Mouse (Mus musculus) inflammation-experienced regulatory T-cells, adult 6 months (primary cell): Measurements from ENCODE around the gene Hs6st3. TPM values are rescaled to one million over a fixed set of nuclear protein-coding genes. Genes with fewer than 3 reads are reported as not detected.

ENCODE experiments used
- ATAC-seq: one replicate; pipeline ENCODE4 v1.8.0; 2017
- polyA plus RNA-seq, 3 experiments: library from polyadenylated mRNA; unstranded; fragments of 100-300 nt; shearing (Covaris generic); gene quantifications; one replicate each; pipeline ENCODE4 v1.2.1; 2017

Gene Hs6st3
- polyA plus RNA-seq = not detected

DNA sequence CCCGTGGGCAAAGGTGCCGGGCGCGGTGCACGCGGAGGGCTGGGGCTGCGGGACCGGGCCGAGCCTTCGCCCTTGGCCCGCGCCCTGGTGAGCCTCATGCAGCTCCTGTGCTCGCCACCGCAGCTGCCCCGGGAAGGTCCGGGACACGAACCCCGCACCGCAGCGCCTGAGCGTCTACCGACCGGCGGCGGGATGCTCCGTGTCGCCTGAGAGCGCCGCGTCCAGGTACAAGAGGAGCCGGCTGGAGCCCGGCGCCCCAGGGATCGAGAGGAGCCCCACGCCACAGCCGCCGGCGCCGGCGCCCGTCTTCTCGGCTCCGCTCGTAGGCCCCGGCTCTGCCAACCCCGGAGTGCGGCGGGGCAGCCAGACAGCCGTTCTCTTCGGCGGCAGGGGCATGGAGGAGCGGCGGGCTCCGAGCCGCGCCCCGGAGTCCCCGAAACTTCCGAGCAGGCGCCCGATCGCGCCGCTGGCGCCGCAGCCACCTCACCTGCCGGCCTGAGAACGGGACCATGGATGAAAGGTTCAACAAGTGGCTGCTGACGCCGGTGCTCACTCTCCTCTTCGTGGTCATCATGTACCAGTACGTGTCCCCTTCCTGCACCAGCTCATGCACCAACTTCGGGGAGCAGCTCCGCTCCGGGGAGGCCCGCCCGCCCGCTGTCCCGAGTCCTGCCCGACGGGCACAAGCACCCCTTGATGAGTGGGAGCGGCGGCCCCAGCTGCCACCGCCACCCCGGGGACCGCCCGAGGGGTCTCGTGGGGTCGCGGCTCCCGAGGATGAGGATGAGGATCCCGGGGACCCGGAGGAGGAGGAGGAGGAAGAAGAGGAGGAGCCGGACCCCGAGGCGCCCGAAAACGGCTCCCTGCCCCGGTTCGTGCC, at the start of gene Hs6st3:
Gene Hs6st3, plus strand, starts transcription at position 436 of the 880 bp plus-strand sequence.
- ATAC-seq = no peak

GRCm38 (mm10) chr14:119098851-119099569, 39.1 kb upstream of the Hs6st3 start, which contains the start of gene Uggt2:
Gene Uggt2, minus strand, starts transcription at chr14:119099430.
- ATAC-seq = no peak

GRCm38 (mm10) chr14:119099570-119099891, 38.6 kb upstream of the Hs6st3 start:
- ATAC-seq = no peak

DNA sequence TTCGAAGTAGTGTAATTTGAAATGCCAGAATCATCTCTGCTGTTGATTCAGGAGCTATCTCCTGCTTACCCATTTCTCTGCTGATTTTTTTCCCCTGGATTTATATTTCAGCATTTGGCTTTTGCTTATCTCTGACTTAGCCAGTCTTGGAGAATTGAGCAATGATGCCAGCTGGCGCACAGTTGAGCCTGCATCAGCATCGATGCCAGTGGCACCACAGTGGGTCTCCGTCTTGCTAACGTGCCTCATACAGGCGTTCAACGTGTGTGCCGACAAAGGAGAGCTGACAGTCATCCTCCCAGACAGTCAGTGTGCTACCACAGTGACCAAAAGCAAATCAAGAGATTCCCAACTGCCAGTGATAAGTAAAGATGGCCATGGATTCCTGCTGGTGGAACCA, 30.6 kb upstream of the Hs6st3 start:
- ATAC-seq = no peak

- ATAC-seq = no peak
Observed at GRCm38 (mm10) chr14:119108776-119109301, 29.3 kb upstream of the Hs6st3 start.

GRCm38 (mm10) chr14:119109776-119110218, 28.3 kb upstream of the Hs6st3 start:
- no peak for ATAC-seq

- ATAC-seq = no peak
Observed at GRCm38 (mm10) chr14:119112558-119112957, 25.6 kb upstream of the Hs6st3 start.

- no peak for ATAC-seq
Observed at GRCm38 (mm10) chr14:119123582-119123981, 14.6 kb upstream of the Hs6st3 start.

DNA sequence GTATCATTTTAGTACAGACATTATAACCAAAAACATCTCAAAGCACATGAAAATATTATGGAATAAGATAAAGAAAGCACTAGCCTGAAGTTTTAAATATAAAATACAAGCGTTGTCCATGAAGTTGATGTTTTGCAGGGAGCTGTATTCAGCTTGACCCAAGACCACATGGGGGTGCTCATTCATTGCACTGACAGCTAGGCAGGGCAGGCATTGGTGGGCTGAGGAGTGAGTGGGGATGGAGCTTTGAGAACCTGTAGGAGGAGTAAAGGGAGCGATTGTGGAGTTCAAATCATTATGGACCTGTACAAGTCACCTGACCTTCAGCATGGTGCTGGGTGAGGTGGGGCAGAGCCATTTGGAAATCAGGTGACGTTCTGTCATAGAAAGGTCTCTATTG, 14.1 kb upstream of the Hs6st3 start:
- ATAC-seq = no peak

DNA sequence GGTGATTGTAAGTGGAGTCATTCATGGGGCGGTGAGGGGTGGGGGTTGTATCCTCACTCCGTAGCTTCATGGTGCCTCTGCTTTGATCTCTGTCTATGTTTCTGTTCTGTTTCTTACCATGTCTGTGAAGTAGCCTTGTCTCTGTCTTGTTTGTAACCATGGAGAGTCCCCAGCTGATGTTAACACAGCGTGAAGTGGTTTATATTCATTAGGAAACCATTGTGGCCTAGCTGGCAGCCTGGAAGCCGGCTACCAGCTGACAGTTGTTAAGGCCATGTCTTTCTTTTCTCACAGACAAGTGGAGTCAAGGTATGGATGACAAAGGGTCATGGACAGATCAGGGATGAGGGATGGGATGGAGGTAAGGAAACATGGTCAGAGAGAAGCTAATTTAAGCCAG, 12.3 kb upstream of the Hs6st3 start:
- no peak for ATAC-seq

DNA sequence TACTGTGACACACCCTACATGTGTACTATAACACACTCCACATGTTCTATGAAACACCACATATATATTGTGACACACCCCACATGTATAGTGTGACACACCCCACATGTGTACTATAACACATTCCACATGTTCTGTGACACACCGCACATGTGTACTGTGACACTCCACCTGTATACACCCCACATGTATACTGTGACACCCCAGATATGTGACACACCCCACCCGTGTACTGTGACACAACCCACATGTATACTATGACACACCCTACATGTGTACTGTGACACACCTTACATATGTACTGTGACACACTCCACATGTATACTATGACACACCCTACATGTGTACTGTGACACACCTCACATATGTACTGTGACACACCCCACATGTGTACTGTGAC, 10.8 kb upstream of the Hs6st3 start:
- no peak for ATAC-seq

- ATAC-seq = no peak
Observed at GRCm38 (mm10) chr14:119137512-119137905, 632 bp upstream of the Hs6st3 start.

DNA sequence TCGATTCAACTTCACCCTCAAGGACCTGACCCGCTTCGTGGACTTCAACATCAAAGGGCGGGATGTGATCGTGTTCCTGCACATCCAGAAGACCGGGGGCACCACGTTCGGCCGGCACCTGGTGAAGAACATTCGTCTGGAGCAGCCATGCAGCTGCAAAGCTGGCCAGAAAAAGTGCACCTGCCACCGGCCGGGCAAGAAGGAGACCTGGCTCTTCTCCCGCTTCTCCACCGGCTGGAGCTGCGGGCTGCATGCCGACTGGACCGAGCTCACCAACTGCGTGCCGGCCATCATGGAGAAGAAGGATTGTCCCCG, 602 bp downstream of the Hs6st3 start:
- no peak for ATAC-seq

- ATAC-seq = no peak
Observed at GRCm38 (mm10) chr14:119139381-119139950, 1.3 kb downstream of the Hs6st3 start.

DNA sequence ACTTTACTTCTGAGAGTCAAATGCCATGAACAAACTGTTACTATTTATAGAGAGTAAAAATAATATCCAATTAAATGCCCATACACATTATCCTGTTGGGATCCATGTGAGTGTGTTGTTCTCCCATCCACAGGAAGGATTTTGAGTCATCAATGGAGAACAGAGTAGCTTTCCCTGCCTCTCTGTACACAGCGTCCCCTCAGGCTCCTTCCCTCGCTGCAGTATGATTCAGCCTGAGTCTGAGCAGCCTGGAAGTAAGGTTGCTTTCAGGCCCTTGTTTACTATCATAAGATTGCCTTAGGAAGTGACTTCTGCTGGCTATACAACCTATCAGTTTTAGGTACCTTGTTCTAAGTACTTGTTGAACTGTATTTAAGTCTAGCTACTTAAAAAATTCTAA, 14.9 kb downstream of the Hs6st3 start:
- ATAC-seq = no peak

GRCm38 (mm10) chr14:119193905-119194304, 55.8 kb downstream of the Hs6st3 start:
- no peak for ATAC-seq

DNA sequence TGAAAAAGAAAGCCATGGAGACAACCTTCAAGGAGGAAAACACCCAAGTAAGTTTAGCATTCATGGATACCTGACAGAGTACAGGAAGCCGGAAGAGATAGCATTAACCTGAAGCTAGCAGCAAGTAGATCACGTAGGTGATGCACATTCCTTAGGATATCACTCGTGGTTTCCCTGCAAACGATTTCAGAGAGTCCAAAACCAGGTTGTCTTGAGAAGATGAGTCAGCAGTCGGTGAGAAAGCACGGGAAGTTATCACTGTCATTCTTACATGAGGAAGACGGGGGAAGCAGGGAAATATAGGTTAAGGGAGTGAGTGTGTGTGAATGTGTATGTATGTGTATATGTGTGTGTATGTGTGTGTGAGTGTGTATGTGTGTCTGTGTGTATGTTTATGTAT, 65.4 kb downstream of the Hs6st3 start:
- no peak for ATAC-seq

GRCm38 (mm10) chr14:119215576-119216309, 77.6 kb downstream of the Hs6st3 start:
- no peak for ATAC-seq

- no peak for ATAC-seq
Observed at GRCm38 (mm10) chr14:119227709-119228338, 89.7 kb downstream of the Hs6st3 start.

DNA sequence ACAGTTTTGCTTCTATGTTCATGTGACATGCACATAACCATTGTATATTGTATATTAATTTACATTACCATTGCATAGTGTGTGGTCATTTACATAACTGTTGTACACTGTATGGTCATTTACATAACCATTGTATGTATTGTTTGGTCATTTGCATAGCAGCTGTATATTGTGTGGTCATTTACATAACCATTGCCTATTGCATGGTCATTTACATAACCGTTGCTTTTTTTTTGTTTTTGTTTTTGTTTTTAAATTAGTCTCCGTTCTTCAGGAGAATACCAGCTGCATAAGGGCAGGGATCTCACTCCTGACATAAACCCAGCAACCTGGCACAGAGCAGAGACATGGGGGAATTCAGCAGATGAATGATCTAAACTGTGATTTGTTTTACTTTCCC, 95.5 kb downstream of the Hs6st3 start:
- no peak for ATAC-seq

- no peak for ATAC-seq
Observed at GRCm38 (mm10) chr14:119247131-119247530, 109.0 kb downstream of the Hs6st3 start.

- no peak for ATAC-seq
Observed at GRCm38 (mm10) chr14:119248001-119248607, 110.0 kb downstream of the Hs6st3 start.
